Mouse (Mus musculus): ENCODE results near the gene Cirbp.

DNA sequence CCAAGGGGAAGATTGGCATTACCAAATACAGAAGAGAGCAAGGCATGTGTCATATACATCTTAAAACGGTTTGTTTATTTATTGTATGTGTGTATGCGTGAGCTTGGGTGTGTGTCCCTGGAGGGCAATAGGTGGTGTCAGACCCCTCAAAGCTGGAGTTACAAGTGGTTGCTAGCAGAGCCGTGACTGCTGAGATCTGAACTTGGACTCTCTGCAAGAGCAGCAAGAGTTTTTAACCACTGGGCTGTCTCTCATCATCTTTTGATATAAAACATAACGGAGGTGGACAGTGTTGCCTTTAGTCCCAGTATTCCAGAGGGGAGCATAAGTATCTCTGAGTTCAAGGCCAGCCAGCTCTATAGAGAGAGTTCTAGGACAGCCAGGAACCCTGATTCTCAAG, 42.5 kb downstream of the Cirbp start:
- no peak for TF ChIP-seq CTCF (IDR thresholded peaks at IDR 0.05; ENCODE audit: low read depth, low read length)
- TF ChIP-seq POLR2A (IDR thresholded peaks at IDR 0.05; ENCODE audit: extremely low read depth, insufficient read depth, low read length): no peak
